Mouse (Mus musculus): ENCODE results near the gene Dcpp3. TPM values are rescaled to one million over a fixed set of nuclear protein-coding genes. Genes with fewer than 3 reads are reported as not detected.

The Dcpp3 gene
- polyA plus RNA-seq, 1 experiment from 2014 or later = 7.6 TPM

- ATAC-seq = no peak
- Histone ChIP-seq H3K27ac (ENCODE audit: low read depth, low read length) (no peak within 1 kb of the TSS), H3K4me1 (replicated peaks; ENCODE audit: control insufficient read depth, insufficient read depth, low read length) (no peaks in the 10 kb centered on the region), H3K4me3 (ENCODE audit: low read depth, low read length) (no peak within 1 kb of the TSS), H3K9ac (ENCODE audit: low read depth, low read length) (no peak within 1 kb of the TSS), H3K36me3 (ENCODE audit: control insufficient read depth, insufficient read depth) (no peaks in the 10 kb centered on the region), H3K27me3 (replicated peaks; ENCODE audit: control insufficient read depth, insufficient read depth, low read length) (no peaks in the 10 kb centered on the region), H3K9me3 (ENCODE audit: control insufficient read depth) (no peaks in the 10 kb centered on the region), H3K4me2 (replicated peaks; ENCODE audit: low read depth) (no peak within 1 kb of the TSS)
- no peak for TF ChIP-seq CTCF (IDR thresholded peaks at IDR 0.05; ENCODE audit: low read depth)
- WGBS = 76% methylated on average over 5 of the region's 5 CpGs
Observed at GRCm38 (mm10) chr17:23955174-23955573, 37.9 kb downstream of the Dcpp3 start, which contains the start of gene Sbpl. Gene Sbpl, minus strand, starts transcription at chr17:23955274.

GRCm38 (mm10) chr17:23960084-23960738 is 43.0 kb downstream of the Dcpp3 start:
- peaks cover 5% of the 10 kb centered on the region; the same call in 1 of the 2 replicates for H3K4me1 ChIP-seq (replicated peaks; ENCODE audit: control insufficient read depth, insufficient read depth, low read length)
- H3K27me3 ChIP-seq (replicated peaks; ENCODE audit: control insufficient read depth, insufficient read depth, low read length) = no peaks in the 10 kb centered on the region
- H3K4me3 ChIP-seq (ENCODE audit: low read depth, low read length) = no peak overlapping the region
- no peaks in the 10 kb centered on the region for H3K36me3 ChIP-seq (ENCODE audit: control insufficient read depth, insufficient read depth)
- ATAC-seq = peak; percentile 65
- peak overlapping the region; percentile 82 for H3K27ac ChIP-seq (ENCODE audit: low read depth, low read length)
- no peak overlapping the region for H3K9ac ChIP-seq (ENCODE audit: low read depth, low read length)
- H3K4me2 ChIP-seq (replicated peaks; ENCODE audit: low read depth) = no peak overlapping the region
- no peaks in the 10 kb centered on the region for H3K9me3 ChIP-seq (ENCODE audit: control insufficient read depth)
- WGBS = 33% methylated on average over 3 of the region's 3 CpGs
- TF ChIP-seq CTCF (IDR thresholded peaks at IDR 0.05; ENCODE audit: low read depth) = peak; percentile 100

- 39% methylated on average over 4 of the region's 4 CpGs for WGBS
- no peak overlapping the region for H3K4me3 ChIP-seq (ENCODE audit: low read depth, low read length)
- no peak for TF ChIP-seq CTCF (IDR thresholded peaks at IDR 0.05; ENCODE audit: low read depth)
- H3K9ac ChIP-seq (ENCODE audit: low read depth, low read length) = no peak overlapping the region
- peak; percentile 65 for ATAC-seq
- H3K27me3 ChIP-seq (replicated peaks; ENCODE audit: control insufficient read depth, insufficient read depth, low read length) = no peaks in the 10 kb centered on the region
- no peak overlapping the region for H3K4me2 ChIP-seq (replicated peaks; ENCODE audit: low read depth)
- H3K36me3 ChIP-seq (ENCODE audit: control insufficient read depth, insufficient read depth) = no peaks in the 10 kb centered on the region
- H3K4me1 ChIP-seq (replicated peaks; ENCODE audit: control insufficient read depth, insufficient read depth, low read length) = peaks cover 11% of the 10 kb centered on the region
- no peaks in the 10 kb centered on the region for H3K9me3 ChIP-seq (ENCODE audit: control insufficient read depth)
- H3K27ac ChIP-seq (ENCODE audit: low read depth, low read length) = peak overlapping the region; percentile 82
Observed at GRCm38 (mm10) chr17:23961573-23962122, 44.4 kb downstream of the Dcpp3 start.

GRCm38 (mm10) chr17:23965805-23966425 is 48.7 kb downstream of the Dcpp3 start:
- ATAC-seq = no peak
- 68% methylated on average over 6 of the region's 6 CpGs for WGBS

GRCm38 (mm10) chr17:23966658-23967401 is 49.6 kb downstream of the Dcpp3 start:
- Histone ChIP-seq H3K27ac (ENCODE audit: low read depth, low read length) (peak overlapping the region; percentile 92), H3K27me3 (replicated peaks; ENCODE audit: control insufficient read depth, insufficient read depth, low read length) (no peaks in the 10 kb centered on the region), H3K4me1 (replicated peaks; ENCODE audit: control insufficient read depth, insufficient read depth, low read length) (peaks cover 16% of the 10 kb centered on the region), H3K4me2 (replicated peaks; ENCODE audit: low read depth) (no peak overlapping the region; the same call in 1 of the 2 replicates), H3K4me3 (ENCODE audit: low read depth, low read length) (no peak overlapping the region), H3K9me3 (ENCODE audit: control insufficient read depth) (no peaks in the 10 kb centered on the region), H3K9ac (ENCODE audit: low read depth, low read length) (no peak overlapping the region), H3K36me3 (ENCODE audit: control insufficient read depth, insufficient read depth) (no peaks in the 10 kb centered on the region)
- WGBS = 58% methylated on average over 10 of the region's 10 CpGs
- peak; percentile 93 for ATAC-seq
- 0 out of 2 replicates have a peak, but pooled peaks have one; percentile 7 for TF ChIP-seq CTCF (IDR thresholded peaks at IDR 0.05; ENCODE audit: low read depth)

More at GRCm38 (mm10) chr17:23965805-23966425, 48.7 kb downstream of the Dcpp3 start:
- no peaks in the 10 kb centered on the region for H3K9me3 ChIP-seq (ENCODE audit: control insufficient read depth)
- no peaks in the 10 kb centered on the region for H3K36me3 ChIP-seq (ENCODE audit: control insufficient read depth, insufficient read depth)
- peak overlapping the region; percentile 7; the same call in 1 of the 2 replicates for H3K27ac ChIP-seq (ENCODE audit: low read depth, low read length)
- H3K27me3 ChIP-seq (replicated peaks; ENCODE audit: control insufficient read depth, insufficient read depth, low read length) = no peaks in the 10 kb centered on the region
- no peak for TF ChIP-seq CTCF (IDR thresholded peaks at IDR 0.05; ENCODE audit: low read depth)
- no peak overlapping the region for H3K4me3 ChIP-seq (ENCODE audit: low read depth, low read length)
- no peak overlapping the region for H3K4me2 ChIP-seq (replicated peaks; ENCODE audit: low read depth)
- no peak overlapping the region for H3K9ac ChIP-seq (ENCODE audit: low read depth, low read length)
- H3K4me1 ChIP-seq (replicated peaks; ENCODE audit: control insufficient read depth, insufficient read depth, low read length) = peaks cover 16% of the 10 kb centered on the region

GRCm38 (mm10) chr17:23968780-23969179 is 51.5 kb downstream of the Dcpp3 start:
- H3K27ac ChIP-seq (ENCODE audit: low read depth, low read length) = peak overlapping the region; percentile 92
- WGBS = 35% methylated on average over 2 of the region's 2 CpGs
- no peak overlapping the region for H3K4me3 ChIP-seq (ENCODE audit: low read depth, low read length)
- TF ChIP-seq CTCF (IDR thresholded peaks at IDR 0.05; ENCODE audit: low read depth) = peak; percentile 74
- no peaks in the 10 kb centered on the region for H3K36me3 ChIP-seq (ENCODE audit: control insufficient read depth, insufficient read depth)
- no peak overlapping the region for H3K4me2 ChIP-seq (replicated peaks; ENCODE audit: low read depth)
- H3K27me3 ChIP-seq (replicated peaks; ENCODE audit: control insufficient read depth, insufficient read depth, low read length) = no peaks in the 10 kb centered on the region
- peaks cover 11% of the 10 kb centered on the region; the same call in 1 of the 2 replicates for H3K4me1 ChIP-seq (replicated peaks; ENCODE audit: control insufficient read depth, insufficient read depth, low read length)
- H3K9me3 ChIP-seq (ENCODE audit: control insufficient read depth) = no peaks in the 10 kb centered on the region
- H3K9ac ChIP-seq (ENCODE audit: low read depth, low read length) = no peak overlapping the region
- ATAC-seq = peak; percentile 67

Other genes starting within 250 kb of the Dcpp3 start
- 131 and 136 TPM in 2 replicates for gene Hcfc1r1, start 243.9 kb upstream of the Dcpp3 start, polyA plus RNA-seq (2015; fragmentation: Nextera tagmentation; extraction: Ambion mirVana)
- gene Thoc6, start 243.6 kb upstream of the Dcpp3 start, polyA plus RNA-seq (2015; fragmentation: Nextera tagmentation; extraction: Ambion mirVana) = 14.7 and 15.5 TPM in 2 replicates
- 46.6 and 50.9 TPM in 2 replicates for gene Tnfrsf12a, start 240.0 kb upstream of the Dcpp3 start, polyA plus RNA-seq (2015; fragmentation: Nextera tagmentation; extraction: Ambion mirVana)
- 0.38 and 0.42 TPM in 2 replicates for gene Cldn6, start 238.2 kb upstream of the Dcpp3 start, polyA plus RNA-seq (2015; fragmentation: Nextera tagmentation; extraction: Ambion mirVana)
- gene Cldn9, start 233.4 kb upstream of the Dcpp3 start, polyA plus RNA-seq (2015; fragmentation: Nextera tagmentation; extraction: Ambion mirVana) = 0.23 and 0.34 TPM in 2 replicates
- 0.05 TPM in 1 of 2 replicates, not detected in the other for gene 1520401A03Rik, start 194.7 kb upstream of the Dcpp3 start, polyA plus RNA-seq (2015; fragmentation: Nextera tagmentation; extraction: Ambion mirVana)
- gene Pkmyt1, start 191.1 kb upstream of the Dcpp3 start, polyA plus RNA-seq (2015; fragmentation: Nextera tagmentation; extraction: Ambion mirVana) = 12.4 and 12.6 TPM in 2 replicates
- 15.0 and 15.9 TPM in 2 replicates for gene Paqr4, start 176.6 kb upstream of the Dcpp3 start, polyA plus RNA-seq (2015; fragmentation: Nextera tagmentation; extraction: Ambion mirVana)
- gene Kremen2, start 171.6 kb upstream of the Dcpp3 start, polyA plus RNA-seq (2015; fragmentation: Nextera tagmentation; extraction: Ambion mirVana) = 2.7 and 2.8 TPM in 2 replicates
- 36.8 and 39.0 TPM in 2 replicates for gene Flywch1, start 145.9 kb upstream of the Dcpp3 start, polyA plus RNA-seq (2015; fragmentation: Nextera tagmentation; extraction: Ambion mirVana)
- 17.6 and 19.1 TPM in 2 replicates for gene Flywch2, start 131.4 kb upstream of the Dcpp3 start, polyA plus RNA-seq (2015; fragmentation: Nextera tagmentation; extraction: Ambion mirVana)
- 185 and 230 TPM in 2 replicates for gene Srrm2, start 126.9 kb upstream of the Dcpp3 start, polyA plus RNA-seq (2015; fragmentation: Nextera tagmentation; extraction: Ambion mirVana)
- 994 and 1,025 TPM in 2 replicates for gene Elob, start 88.3 kb upstream of the Dcpp3 start, polyA plus RNA-seq (2015; fragmentation: Nextera tagmentation; extraction: Ambion mirVana)
- gene Prss33, start 81.4 kb upstream of the Dcpp3 start, polyA plus RNA-seq (2015; fragmentation: Nextera tagmentation; extraction: Ambion mirVana) = not detected in 2 replicates
- 16.2 and 23.1 TPM in 2 replicates for gene Prss32, start 73.6 kb upstream of the Dcpp3 start, polyA plus RNA-seq (2015; fragmentation: Nextera tagmentation; extraction: Ambion mirVana)
- 5.2 and 6.2 TPM in 2 replicates for gene Prss41, start 73.3 kb upstream of the Dcpp3 start, polyA plus RNA-seq (2015; fragmentation: Nextera tagmentation; extraction: Ambion mirVana)
- not detected in 2 replicates for gene Prss21, start 49.4 kb upstream of the Dcpp3 start, polyA plus RNA-seq (2015; fragmentation: Nextera tagmentation; extraction: Ambion mirVana)
- 3.8 and 6.3 TPM in 2 replicates for gene Dcpp1, start 36.6 kb upstream of the Dcpp3 start, polyA plus RNA-seq (2015; fragmentation: Nextera tagmentation; extraction: Ambion mirVana)
- gene Dcpp2, start 36.6 kb upstream of the Dcpp3 start, polyA plus RNA-seq (2015; fragmentation: Nextera tagmentation; extraction: Ambion mirVana) = not detected in 2 replicates
- not detected in 2 replicates for gene Sbp, start 24.2 kb downstream of the Dcpp3 start, polyA plus RNA-seq (2015; fragmentation: Nextera tagmentation; extraction: Ambion mirVana)
- not detected in 2 replicates for gene Sbpl, start 37.8 kb downstream of the Dcpp3 start, polyA plus RNA-seq (2015; fragmentation: Nextera tagmentation; extraction: Ambion mirVana)
- 4.7 and 12.1 TPM in 2 replicates for gene Prss30, start 63.1 kb downstream of the Dcpp3 start, polyA plus RNA-seq (2015; fragmentation: Nextera tagmentation; extraction: Ambion mirVana)
- 0.09 TPM in 1 of 2 replicates, not detected in the other for gene Prss22, start 80.6 kb downstream of the Dcpp3 start, polyA plus RNA-seq (2015; fragmentation: Nextera tagmentation; extraction: Ambion mirVana)
- gene Prss27, start 120.7 kb downstream of the Dcpp3 start, polyA plus RNA-seq (2015; fragmentation: Nextera tagmentation; extraction: Ambion mirVana) = 0.12 and 0.18 TPM in 2 replicates
- gene Kctd5, start 156.0 kb downstream of the Dcpp3 start, polyA plus RNA-seq (2015; fragmentation: Nextera tagmentation; extraction: Ambion mirVana) = 58.5 and 61.3 TPM in 2 replicates
- 24.7 and 28.4 TPM in 2 replicates for gene Pdpk1, start 233.5 kb downstream of the Dcpp3 start, polyA plus RNA-seq (2015; fragmentation: Nextera tagmentation; extraction: Ambion mirVana)
- 159 and 172 TPM in 2 replicates for gene Amdhd2, start 246.3 kb downstream of the Dcpp3 start, polyA plus RNA-seq (2015; fragmentation: Nextera tagmentation; extraction: Ambion mirVana)

Measured in intestine, postnatal 0 days (tissue).